Mouse (Mus musculus) G1E (cell line): ENCODE measurements around the gene Psmb9. TPM values are rescaled to one million over a fixed set of nuclear protein-coding genes. Genes with fewer than 3 reads are reported as not detected.

Source experiments
- ATAC-seq: 2 replicates; pipeline ENCODE4 v1.8.0; 2016; ENCODE audit warnings: mild to moderate bottlenecking; ENCODE audit not compliant: insufficient number of reproducible peaks, poor library complexity, low FRiP score, severe bottlenecking; ENCODE audit errors: extremely low read depth
- DNase-seq: peaks from one replicate; pipeline ENCODE4 v3.0.0; 2012; ENCODE audit warnings: low spot score
- H3K27me3 ChIP-seq: 2 replicates; pipeline ENCODE4 v1.6.1; 2012; ENCODE audit warnings: mild to moderate bottlenecking, low read length, inconsistent platforms; ENCODE audit not compliant: insufficient read depth
- H3K36me3 ChIP-seq: replicated peaks from 2 replicates; pipeline ENCODE3; 2012; ENCODE audit warnings: mild to moderate bottlenecking, inconsistent platforms
- H3K4me1 ChIP-seq: 2 replicates; pipeline ENCODE4 v1.6.1; 2012; ENCODE audit warnings: low read depth, low read length, inconsistent platforms, mixed read lengths; ENCODE audit not compliant: insufficient read depth
- H3K4me3 ChIP-seq: 2 replicates; pipeline ENCODE4 v1.5.1; 2012; ENCODE audit warnings: low read depth, mild to moderate bottlenecking, inconsistent platforms, low read length, moderate library complexity, mixed read lengths
- H3K9me3 ChIP-seq: replicated peaks from 2 replicates; pipeline ENCODE4 v1.6.1; 2012; ENCODE audit warnings: inconsistent platforms
- CTCF ChIP-seq: IDR thresholded peaks from 2 replicates; pipeline ENCODE4 v1.5.1; 2012; ENCODE audit warnings: low read depth, low read length, inconsistent platforms, mixed read lengths
- GATA1 ChIP-seq: IDR thresholded peaks from 2 replicates; pipeline ENCODE4 v1.6.1; 2012; ENCODE audit warnings: borderline replicate concordance, low read length, inconsistent platforms, mixed read lengths
- GATA2 ChIP-seq: IDR thresholded peaks from 2 replicates; pipeline ENCODE4 v1.6.1; 2012; ENCODE audit warnings: low read depth, low read length, inconsistent platforms, borderline replicate concordance
- POLR2AphosphoS5 ChIP-seq: IDR thresholded peaks from 2 replicates; pipeline ENCODE4 v1.6.1; 2012; ENCODE audit warnings: low read depth, low read length, inconsistent platforms; ENCODE audit not compliant: insufficient replicate concordance
- TAL1 ChIP-seq: conservative IDR thresholded peaks from 2 replicates; pipeline ENCODE4 v1.6.1; 2012; ENCODE audit warnings: low read depth, low read length, inconsistent platforms, mixed read lengths
- polyA plus RNA-seq: library from polyadenylated mRNA; stranded (reverse); fragments of >175 nt; gene quantifications from 2 replicates; pipeline ENCODE4 v1.2.3, GENCODE M21; 2012
- total RNA-seq, 2 experiments: library from RNA; stranded (forward) in 1 of 2; stranded (reverse) in 1 of 2; fragments of 200-1000 nt in 1 of 2; fragments of >200 nt in 1 of 2; fragmentation: Nextera tagmentation in 1 of 2; gene quantifications; 2 replicates each; pipeline ENCODE4 v1.2.3; 2014 to 2017

The Psmb9 gene
- total and polyA plus RNA-seq, 3 experiments: 1.9 to 3.7 TPM; not detected in 1

- H3K4me1 ChIP-seq: no peaks in the 10 kb centered on the region
- H3K9me3 ChIP-seq: peaks cover 7% of the 10 kb centered on the region
- H3K4me3 ChIP-seq: no peak overlapping the region
- no peaks in the 10 kb centered on the region for H3K36me3 ChIP-seq
- H3K27me3 ChIP-seq: peaks cover 3% of the 10 kb centered on the region; the same call in 1 of the 2 replicates
- DNase-seq (no peak), ATAC-seq (no peak)
- TF ChIP-seq TAL1 (no peak), CTCF (no peak), POLR2AphosphoS5 (no peak), GATA1 (no peak), GATA2 (no peak)
Observed at GRCm38 (mm10) chr17:34170487-34170876, 17.1 kb downstream of the Psmb9 start.

- no peak for ATAC-seq
- no peak for DNase-seq
- no peaks in the 10 kb centered on the region for H3K4me1 ChIP-seq
- no peak overlapping the region for H3K4me3 ChIP-seq
- H3K36me3 ChIP-seq: no peaks in the 10 kb centered on the region
- H3K27me3 ChIP-seq: peaks cover 12% of the 10 kb centered on the region
- TF ChIP-seq TAL1 (no peak), CTCF (no peak), GATA1 (no peak), POLR2AphosphoS5 (no peak), GATA2 (no peak)
- peaks cover 7% of the 10 kb centered on the region for H3K9me3 ChIP-seq
Observed at GRCm38 (mm10) chr17:34169279-34169678, 18.3 kb downstream of the Psmb9 start.

GRCm38 (mm10) chr17:34165033-34165730 lies 22.4 kb downstream of the Psmb9 start:
- H3K9me3 ChIP-seq: no peaks in the 10 kb centered on the region
- peaks cover 28% of the 10 kb centered on the region for H3K27me3 ChIP-seq
- ATAC-seq (no peak), DNase-seq (no peak)
- TF ChIP-seq TAL1 (no peak), CTCF (no peak), GATA1 (no peak), POLR2AphosphoS5 (no peak), GATA2 (no peak)
- H3K36me3 ChIP-seq: no peaks in the 10 kb centered on the region
- no peaks in the 10 kb centered on the region for H3K4me1 ChIP-seq
- no peak overlapping the region for H3K4me3 ChIP-seq

GRCm38 (mm10) chr17:34164202-34164895 lies 23.2 kb downstream of the Psmb9 start:
- ATAC-seq: no peak
- Histone ChIP-seq H3K36me3 (no peaks in the 10 kb centered on the region), H3K9me3 (no peaks in the 10 kb centered on the region), H3K4me1 (no peaks in the 10 kb centered on the region), H3K27me3 (peaks cover 29% of the 10 kb centered on the region), H3K4me3 (no peak overlapping the region)
- no peak for DNase-seq
- no peak for TF ChIP-seq GATA2
- TF ChIP-seq GATA1: no peak
- no peak for TF ChIP-seq CTCF
- no peak for TF ChIP-seq TAL1
- TF ChIP-seq POLR2AphosphoS5: no peak

- peaks cover 11% of the 10 kb centered on the region; the same call in 1 of the 2 replicates for H3K27me3 ChIP-seq
- DNase-seq (no peak), ATAC-seq (no peak)
- no peak for TF ChIP-seq TAL1
- TF ChIP-seq CTCF: no peak
- no peak for TF ChIP-seq POLR2AphosphoS5
- no peak for TF ChIP-seq GATA1
- TF ChIP-seq GATA2: no peak
- H3K9me3 ChIP-seq: no peaks in the 10 kb centered on the region
- no peaks in the 10 kb centered on the region; the same call in 1 of the 2 replicates for H3K4me1 ChIP-seq
- no peaks in the 10 kb centered on the region for H3K36me3 ChIP-seq
- no peak overlapping the region for H3K4me3 ChIP-seq
Observed at GRCm38 (mm10) chr17:34155534-34155933, 32.0 kb downstream of the Psmb9 start.

GRCm38 (mm10) chr17:34152923-34153322 lies 34.6 kb downstream of the Psmb9 start, which contains the start of gene H2-DMb1:
Gene H2-DMb1, plus strand, starts transcription at chr17:34153072.
- Histone ChIP-seq H3K4me1 (no peaks in the 10 kb centered on the region; the same call in 1 of the 2 replicates), H3K4me3 (no peak within 1 kb of the TSS), H3K9me3 (no peaks in the 10 kb centered on the region), H3K36me3 (no peaks in the 10 kb centered on the region), H3K27me3 (peaks cover 11% of the 10 kb centered on the region)
- ATAC-seq (no peak), DNase-seq (no peak)
- TF ChIP-seq GATA1 (no peak), TAL1 (no peak), POLR2AphosphoS5 (no peak), GATA2 (no peak), CTCF (no peak)
